Mouse (Mus musculus) embryonic facial prominence, embryonic 14.5 days (tissue): ENCODE measurements around the gene Cep128. TPM values are rescaled to one million over a fixed set of nuclear protein-coding genes. Genes with fewer than 3 reads are reported as not detected.

ENCODE experiments used
- ATAC-seq: fragments of 200-750 bp; cut with Nextera tagmentation; 2 replicates; pipeline ENCODE4 v1.8.0; 2017; ENCODE audit warnings: low read depth, moderate number of reproducible peaks, moderate TSS enrichment
- DNase-seq: peaks from one replicate; pipeline ENCODE4 v3.0.0-alpha.2; 2015; ENCODE audit warnings: low spot score
- H3K27ac ChIP-seq: fragments of 300-500 bp; sonication (generic); replicated peaks from 2 replicates; pipeline ENCODE4 v1.5.1; 2014; ENCODE audit warnings: low read depth, mild to moderate bottlenecking, low read length, moderate library complexity
- H3K27me3 ChIP-seq: fragments of 300-500 bp; sonication (generic); replicated peaks from 2 replicates; pipeline ENCODE4 v1.6.1; 2014; ENCODE audit warnings: low read length; ENCODE audit not compliant: control insufficient read depth, insufficient read depth
- H3K36me3 ChIP-seq: fragments of 300-500 bp; sonication (generic); 2 replicates; pipeline ENCODE4 v1.6.1; 2014; ENCODE audit warnings: low read length, mixed read lengths; ENCODE audit not compliant: control insufficient read depth, insufficient read depth
- H3K4me1 ChIP-seq: fragments of 300-500 bp; sonication (generic); 2 replicates; pipeline ENCODE4 v1.6.1; 2014; ENCODE audit warnings: antibody characterized with exemption, low read length; ENCODE audit not compliant: control insufficient read depth, insufficient read depth
- H3K4me2 ChIP-seq: fragments of 300-500 bp; sonication (generic); 2 replicates; pipeline ENCODE4 v1.6.1; 2014; ENCODE audit warnings: low read depth, mild to moderate bottlenecking, low read length, moderate library complexity, mixed read lengths
- H3K4me3 ChIP-seq: fragments of 300-500 bp; sonication (generic); 2 replicates; pipeline ENCODE4 v1.5.1; 2014; ENCODE audit warnings: low read depth, mild to moderate bottlenecking, low read length
- H3K9ac ChIP-seq: fragments of 300-500 bp; sonication (generic); 2 replicates; pipeline ENCODE4 v1.6.1; 2014; ENCODE audit warnings: low read depth, mild to moderate bottlenecking, low read length, moderate library complexity, mixed read lengths
- H3K9me3 ChIP-seq: fragments of 300-500 bp; sonication (generic); 2 replicates; pipeline ENCODE4 v1.6.1; 2016; ENCODE audit warnings: low read length; ENCODE audit not compliant: control insufficient read depth
- WGBS: fragments of 180-500 bp; shearing (Covaris S2); extraction: QIAGEN DNeasy Blood & Tissue Kit; methylation state at CpG from one replicate; pipeline ENCODE4 v1.1.7; 2014; 5-methylcytosine and 5-hydroxymethylcytosine counted together
- polyA plus RNA-seq: library from polyadenylated mRNA; unstranded; fragments of >200 nt; fragmentation: Nextera tagmentation; extraction: Ambion mirVana; gene quantifications from 2 replicates; pipeline ENCODE4 v1.2.1, GENCODE M21; 2014

Cep128 gene
- polyA plus RNA-seq, 1 experiment from 2014 or later = 8.2 TPM

GRCm38 (mm10) chr12:91327527-91327926 is 56.7 kb downstream of the Cep128 start:
- Histone ChIP-seq H3K9me3 (no peaks in the 10 kb centered on the region), H3K27me3 (no peaks in the 10 kb centered on the region), H3K4me2 (no peak overlapping the region), H3K9ac (no peak overlapping the region), H3K27ac (no peak overlapping the region), H3K4me1 (no peaks in the 10 kb centered on the region), H3K4me3 (no peak overlapping the region), H3K36me3 (no peaks in the 10 kb centered on the region)
- DNase-seq (no peak), ATAC-seq (peak; percentile 41; the same call in 1 of the 2 replicates)
- 69% methylated on average over 4 of the region's 4 CpGs for WGBS

- no peak overlapping the region for H3K27ac ChIP-seq
- H3K9me3 ChIP-seq = no peaks in the 10 kb centered on the region
- no peaks in the 10 kb centered on the region for H3K36me3 ChIP-seq
- no peak overlapping the region for H3K4me2 ChIP-seq
- no peak overlapping the region for H3K9ac ChIP-seq
- no peak overlapping the region for H3K4me3 ChIP-seq
- WGBS = 62% methylated on average over 6 of the region's 6 CpGs
- no peak for ATAC-seq
- H3K4me1 ChIP-seq = no peaks in the 10 kb centered on the region
- DNase-seq = peak; percentile 55
- H3K27me3 ChIP-seq = no peaks in the 10 kb centered on the region
Observed at GRCm38 (mm10) chr12:91326104-91326503, 58.1 kb downstream of the Cep128 start.

- Histone ChIP-seq H3K27ac (no peak overlapping the region), H3K9ac (no peak overlapping the region), H3K4me1 (no peaks in the 10 kb centered on the region), H3K9me3 (no peaks in the 10 kb centered on the region), H3K36me3 (no peaks in the 10 kb centered on the region), H3K4me3 (no peak overlapping the region), H3K27me3 (no peaks in the 10 kb centered on the region), H3K4me2 (no peak overlapping the region)
- ATAC-seq (no peak), DNase-seq (no peak)
- 77% methylated on average over 7 of the region's 7 CpGs for WGBS
Observed at GRCm38 (mm10) chr12:91315026-91315425, 69.2 kb downstream of the Cep128 start.

GRCm38 (mm10) chr12:91313974-91314587 is 70.1 kb downstream of the Cep128 start:
- ATAC-seq = peak; percentile 78; the same call in 1 of the 2 replicates
- H3K4me2 ChIP-seq = no peak overlapping the region
- no peaks in the 10 kb centered on the region for H3K27me3 ChIP-seq
- no peak overlapping the region for H3K4me3 ChIP-seq
- no peaks in the 10 kb centered on the region for H3K4me1 ChIP-seq
- H3K9ac ChIP-seq = no peak overlapping the region
- 51% methylated on average over 10 of the region's 10 CpGs for WGBS
- no peaks in the 10 kb centered on the region for H3K36me3 ChIP-seq
- DNase-seq = peak; percentile 68
- H3K9me3 ChIP-seq = no peaks in the 10 kb centered on the region
- H3K27ac ChIP-seq = no peak overlapping the region

- no peak overlapping the region for H3K27ac ChIP-seq
- ATAC-seq (no peak), DNase-seq (no peak)
- 80% methylated on average over 4 of the region's 4 CpGs for WGBS
- H3K4me2 ChIP-seq = no peak overlapping the region
- no peaks in the 10 kb centered on the region for H3K27me3 ChIP-seq
- H3K9me3 ChIP-seq = no peaks in the 10 kb centered on the region
- no peak overlapping the region for H3K4me3 ChIP-seq
- H3K4me1 ChIP-seq = no peaks in the 10 kb centered on the region
- no peaks in the 10 kb centered on the region for H3K36me3 ChIP-seq
- H3K9ac ChIP-seq = no peak overlapping the region
Observed at GRCm38 (mm10) chr12:91312591-91312990, 71.6 kb downstream of the Cep128 start.

- Histone ChIP-seq H3K4me3 (no peak overlapping the region), H3K27me3 (no peaks in the 10 kb centered on the region), H3K4me2 (no peak overlapping the region), H3K9ac (no peak overlapping the region), H3K9me3 (no peaks in the 10 kb centered on the region), H3K27ac (no peak overlapping the region), H3K36me3 (no peaks in the 10 kb centered on the region), H3K4me1 (no peaks in the 10 kb centered on the region)
- 72% methylated on average over 3 of the region's 3 CpGs for WGBS
- DNase-seq (no peak), ATAC-seq (no peak)
Observed at GRCm38 (mm10) chr12:91307733-91308132, 76.5 kb downstream of the Cep128 start.

- WGBS = 74% methylated on average over 7 of the region's 7 CpGs
- H3K4me1 ChIP-seq = no peaks in the 10 kb centered on the region
- H3K36me3 ChIP-seq = no peaks in the 10 kb centered on the region
- no peak overlapping the region for H3K27ac ChIP-seq
- H3K9ac ChIP-seq = no peak overlapping the region
- no peak overlapping the region for H3K4me3 ChIP-seq
- no peaks in the 10 kb centered on the region for H3K9me3 ChIP-seq
- H3K27me3 ChIP-seq = no peaks in the 10 kb centered on the region
- ATAC-seq (no peak), DNase-seq (no peak)
- H3K4me2 ChIP-seq = no peak overlapping the region
Observed at GRCm38 (mm10) chr12:91305769-91306168, 78.4 kb downstream of the Cep128 start.

- no peaks in the 10 kb centered on the region for H3K27me3 ChIP-seq
- DNase-seq = no peak
- H3K4me1 ChIP-seq = no peaks in the 10 kb centered on the region
- H3K36me3 ChIP-seq = no peaks in the 10 kb centered on the region
- no peak overlapping the region for H3K4me3 ChIP-seq
- WGBS = 71% methylated on average over 5 of the region's 5 CpGs
- ATAC-seq = no peak
- H3K27ac ChIP-seq = no peak overlapping the region
- no peak overlapping the region for H3K4me2 ChIP-seq
- H3K9me3 ChIP-seq = no peaks in the 10 kb centered on the region
- no peak overlapping the region for H3K9ac ChIP-seq
Observed at GRCm38 (mm10) chr12:91305038-91305437, 79.2 kb downstream of the Cep128 start.

GRCm38 (mm10) chr12:91298700-91299099 is 85.5 kb downstream of the Cep128 start:
- ATAC-seq = no peak
- no peak overlapping the region for H3K4me2 ChIP-seq
- WGBS = 95% methylated on average over 6 of the region's 6 CpGs

More at GRCm38 (mm10) chr12:91298700-91299099, 85.5 kb downstream of the Cep128 start:
- peaks cover 9% of the 10 kb centered on the region; the same call in 1 of the 2 replicates for H3K36me3 ChIP-seq
- no peak overlapping the region for H3K4me3 ChIP-seq
- H3K9me3 ChIP-seq = no peaks in the 10 kb centered on the region
- H3K4me1 ChIP-seq = no peaks in the 10 kb centered on the region
- no peak for DNase-seq
- no peaks in the 10 kb centered on the region for H3K27me3 ChIP-seq
- no peak overlapping the region for H3K9ac ChIP-seq
- no peak overlapping the region for H3K27ac ChIP-seq
